Mouse (Mus musculus) gastrocnemius, adult 18-20 months (tissue): ENCODE measurements around the gene Tspan18. TPM values are rescaled to one million over a fixed set of nuclear protein-coding genes. Genes with fewer than 3 reads are reported as not detected.

Source experiments
- DNase-seq: peaks from one replicate; pipeline ENCODE4 v3.0.0; 2021; ENCODE audit warnings: low spot score
- total RNA-seq, 2 experiments: library from RNA; stranded (reverse); gene quantifications; 2 replicates each; pipeline ENCODE4 v1.2.3; 2021

The Tspan18 gene
- total RNA-seq, 2 experiments from 2014 or later, result 1.1 to 1.6 TPM

GRCm38 (mm10) chr2:93163317-93163716 is 171.0 kb downstream of the Tspan18 start:
- no peak for DNase-seq

GRCm38 (mm10) chr2:93162791-93163190 is 171.5 kb downstream of the Tspan18 start:
- DNase-seq, result no peak

- no peak for DNase-seq
Measured at GRCm38 (mm10) chr2:93161914-93162664, 172.2 kb downstream of the Tspan18 start.

GRCm38 (mm10) chr2:93160467-93161035 is 173.8 kb downstream of the Tspan18 start:
- DNase-seq, result no peak

- DNase-seq, result no peak
Measured at GRCm38 (mm10) chr2:93154486-93155032, 179.7 kb downstream of the Tspan18 start.

- no peak for DNase-seq
Measured at GRCm38 (mm10) chr2:93153833-93154232, 180.5 kb downstream of the Tspan18 start.

- peak; percentile 35 for DNase-seq
Measured at GRCm38 (mm10) chr2:93152883-93153491, 181.3 kb downstream of the Tspan18 start.

GRCm38 (mm10) chr2:93152191-93152601 is 182.1 kb downstream of the Tspan18 start:
- DNase-seq, result no peak

Other genes with a start within 250 kb of the Tspan18 start
- 1 to 10 TPM; 3.9 to 4.5 TPM for gene Trp53i11, start 147.0 kb downstream of the Tspan18 start, total RNA-seq
- 1 to 10 TPM; 8.5 to 9.4 TPM for gene Cd82, start 128.6 kb upstream of the Tspan18 start, total RNA-seq
- not detected for gene Gm10803, start 226.1 kb upstream of the Tspan18 start, total RNA-seq